Mouse (Mus musculus) midbrain, postnatal 0 days (tissue): Measurements from ENCODE around the gene Tomm20. TPM values are rescaled to one million over a fixed set of nuclear protein-coding genes. Genes with fewer than 3 reads are reported as not detected.

ENCODE experiments used
- ATAC-seq: fragments of 200-750 bp; cut with Nextera tagmentation; 2 replicates; pipeline ENCODE4 v1.8.0; 2017; ENCODE audit warnings: moderate number of reproducible peaks, mild to moderate bottlenecking, moderate TSS enrichment, moderate library complexity; ENCODE audit not compliant: low FRiP score
- DNase-seq: peaks from one replicate; pipeline ENCODE4 v3.0.0-alpha.2; 2015; ENCODE audit warnings: low spot score
- H3K27ac ChIP-seq: fragments of 300-500 bp; sonication (generic); 2 replicates; pipeline ENCODE4 v1.5.1; 2014; ENCODE audit warnings: low read depth, mild to moderate bottlenecking, low read length, mixed read lengths
- H3K27me3 ChIP-seq: fragments of 300-500 bp; sonication (generic); 2 replicates; pipeline ENCODE4 v1.6.1; 2014; ENCODE audit warnings: low read length, control low read depth, mixed read lengths; ENCODE audit not compliant: insufficient read depth
- H3K36me3 ChIP-seq: fragments of 300-500 bp; sonication (generic); 2 replicates; pipeline ENCODE4 v1.6.1; 2014; ENCODE audit warnings: low read length, control low read depth, mixed read lengths; ENCODE audit not compliant: insufficient read depth
- H3K4me1 ChIP-seq: fragments of 300-500 bp; sonication (generic); 2 replicates; pipeline ENCODE4 v1.6.1; 2014; ENCODE audit warnings: mild to moderate bottlenecking, control low read depth, antibody characterized with exemption, low read length, mixed read lengths; ENCODE audit not compliant: insufficient read depth
- H3K4me2 ChIP-seq: fragments of 300-500 bp; sonication (generic); 2 replicates; pipeline ENCODE4 v1.6.1; 2014; ENCODE audit warnings: low read depth, mild to moderate bottlenecking, low read length, mixed read lengths; ENCODE audit not compliant: poor library complexity, severe bottlenecking
- H3K4me3 ChIP-seq: fragments of 300-500 bp; sonication (generic); 2 replicates; pipeline ENCODE4 v1.5.1; 2014; ENCODE audit warnings: low read depth, mild to moderate bottlenecking, low read length, moderate library complexity
- H3K9ac ChIP-seq: fragments of 300-500 bp; sonication (generic); replicated peaks from 2 replicates; pipeline ENCODE4 v1.6.1; 2014; ENCODE audit warnings: mild to moderate bottlenecking, low read length, moderate library complexity, mixed read lengths; ENCODE audit not compliant: poor library complexity, severe bottlenecking
- H3K9me3 ChIP-seq: fragments of 300-500 bp; sonication (generic); 2 replicates; pipeline ENCODE4 v1.6.1; 2016; ENCODE audit warnings: low read length, control low read depth
- CTCF ChIP-seq: IDR thresholded peaks from 2 replicates; pipeline ENCODE4 v1.5.1; 2016; ENCODE audit warnings: antibody characterized with exemption, mild to moderate bottlenecking
- WGBS: fragments of 180-500 bp; shearing (Covaris S2); extraction: QIAGEN DNeasy Blood & Tissue Kit; methylation state at CpG from one replicate; pipeline ENCODE4 v1.1.7; 2014; 5-methylcytosine and 5-hydroxymethylcytosine counted together
- polyA plus RNA-seq: library from polyadenylated mRNA; unstranded; fragments of >200 nt; fragmentation: Nextera tagmentation; extraction: Ambion mirVana; gene quantifications from 2 replicates; pipeline ENCODE4 v1.2.1, GENCODE M21; 2015
- total RNA-seq: library from RNA; depleted of rRNA; stranded (reverse); fragments of >200 nt; gene quantifications from 2 replicates; pipeline ENCODE4 v1.2.3, GENCODE M21; 2014

Tomm20 gene
- total and polyA plus RNA-seq, 2 experiments from 2014 or later, result 149 to 236 TPM

DNA sequence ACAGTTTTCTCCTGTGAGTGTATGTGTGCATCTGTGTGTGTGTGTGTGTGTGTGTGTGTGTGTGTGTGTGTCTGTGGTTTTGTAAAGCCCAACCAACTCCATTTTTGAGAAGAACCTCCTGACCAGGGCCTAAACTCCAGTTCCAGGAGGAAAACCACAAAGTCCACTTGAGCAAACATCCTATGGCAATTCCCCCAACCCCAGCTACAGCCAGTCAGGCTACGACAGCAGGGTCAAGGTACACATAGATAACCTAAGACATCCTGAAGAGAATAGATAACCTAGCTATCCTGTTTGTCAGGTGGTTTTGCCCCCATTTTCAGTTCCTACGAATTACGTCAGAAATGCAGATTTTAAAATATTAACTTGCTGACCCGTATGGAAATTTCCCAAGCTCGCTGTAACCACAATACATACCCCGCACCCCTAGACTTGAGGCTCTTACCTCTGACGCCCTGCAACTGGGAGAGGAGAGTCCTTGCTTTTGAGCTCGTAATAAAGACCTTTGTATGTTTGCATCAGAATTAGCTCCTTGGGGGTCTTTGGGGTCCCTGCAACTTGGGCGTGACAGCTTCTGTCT, 28.1 kb upstream of the Tomm20 start:
- Histone ChIP-seq H3K4me3 (no peak overlapping the region), H3K9ac (no peak overlapping the region), H3K27me3 (peaks cover 8% of the 10 kb centered on the region), H3K4me2 (no peak overlapping the region), H3K27ac (no peak overlapping the region), H3K4me1 (0 out of 2 replicates have a peak, but pooled peaks cover 4% of the 10 kb centered on the region), H3K9me3 (no peaks in the 10 kb centered on the region), H3K36me3 (0 out of 2 replicates have a peak, but pooled peaks cover 3% of the 10 kb centered on the region)
- 73% methylated on average over 9 of the region's 9 CpGs for WGBS
- DNase-seq (no peak), ATAC-seq (no peak)
- no peak for TF ChIP-seq CTCF

DNA sequence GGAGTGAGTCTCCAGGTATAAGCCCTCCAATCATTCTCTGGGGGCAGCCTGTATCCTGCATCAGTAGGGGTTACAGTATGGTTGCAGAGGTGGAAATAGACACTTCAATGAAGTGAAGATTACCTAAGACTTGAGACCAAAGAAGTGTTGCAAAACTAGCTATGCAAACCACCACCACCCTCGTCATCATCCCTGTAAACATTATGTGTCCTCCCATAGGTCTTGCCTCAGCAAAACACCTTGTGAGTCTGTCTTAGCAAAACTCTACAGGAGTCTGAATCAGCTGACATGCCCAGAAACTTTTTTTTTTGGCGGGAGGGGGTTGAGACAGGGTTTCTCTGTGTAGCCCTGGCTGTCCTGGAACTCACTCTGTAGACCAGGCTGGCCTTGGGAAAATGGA, 27.0 kb upstream of the Tomm20 start:
- no peak for TF ChIP-seq CTCF
- Histone ChIP-seq H3K36me3 (0 out of 2 replicates have a peak, but pooled peaks cover 6% of the 10 kb centered on the region), H3K4me2 (no peak overlapping the region), H3K27me3 (peaks cover 1% of the 10 kb centered on the region; the same call in 1 of the 2 replicates), H3K9ac (no peak overlapping the region), H3K4me3 (no peak overlapping the region), H3K4me1 (0 out of 2 replicates have a peak, but pooled peaks cover 4% of the 10 kb centered on the region), H3K27ac (no peak overlapping the region), H3K9me3 (no peaks in the 10 kb centered on the region)
- no peak for ATAC-seq
- DNase-seq, result no peak
- 70% methylated on average over 2 of the region's 2 CpGs for WGBS

DNA sequence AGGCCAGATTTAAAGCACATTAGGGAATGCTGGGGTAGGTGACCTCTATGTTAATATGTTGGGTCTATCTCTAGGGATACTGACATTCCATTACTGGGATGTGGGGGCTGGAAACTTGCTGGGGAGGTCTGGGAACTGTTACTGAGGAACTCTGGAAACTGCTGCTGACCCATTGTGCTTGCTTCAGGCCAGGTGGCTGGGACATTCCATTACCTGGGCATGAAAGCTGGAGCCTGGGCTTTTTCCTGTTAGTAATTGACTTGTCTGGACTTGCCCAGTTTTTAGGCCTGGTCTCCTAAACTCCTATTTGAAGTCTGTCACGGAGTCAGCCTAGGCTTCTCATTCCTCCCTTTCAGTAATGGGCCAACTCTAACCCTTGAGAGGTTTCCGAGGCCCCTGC, 26.5 kb upstream of the Tomm20 start:
- H3K9me3 ChIP-seq, result no peaks in the 10 kb centered on the region
- WGBS, result 88% methylated on average over 2 of the region's 2 CpGs
- DNase-seq (no peak), ATAC-seq (no peak)
- 0 out of 2 replicates have a peak, but pooled peaks cover 9% of the 10 kb centered on the region for H3K36me3 ChIP-seq
- no peak for TF ChIP-seq CTCF
- H3K4me3 ChIP-seq, result no peak overlapping the region
- H3K4me2 ChIP-seq, result no peak overlapping the region
- H3K4me1 ChIP-seq, result 0 out of 2 replicates have a peak, but pooled peaks cover 4% of the 10 kb centered on the region
- no peak overlapping the region for H3K9ac ChIP-seq
- H3K27ac ChIP-seq, result no peak overlapping the region
- H3K27me3 ChIP-seq, result no peaks in the 10 kb centered on the region

DNA sequence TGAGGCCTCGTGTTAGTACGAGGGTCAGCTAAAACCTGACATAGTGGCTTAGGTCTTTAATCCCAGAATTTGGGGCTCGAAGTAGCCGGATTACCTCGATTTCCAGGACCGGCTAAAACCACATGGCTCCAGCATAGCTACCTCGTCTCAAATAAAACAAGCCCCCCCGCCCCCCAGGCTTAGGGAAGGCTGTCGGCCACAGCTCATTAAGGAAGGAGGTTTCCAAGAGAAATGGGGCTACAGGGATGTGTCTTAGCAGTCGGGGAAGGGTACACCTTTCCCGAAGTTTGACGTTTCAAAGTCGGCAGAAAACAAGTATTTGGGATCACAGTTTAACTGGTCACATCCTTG, 25.6 kb upstream of the Tomm20 start:
- TF ChIP-seq CTCF, result no peak
- WGBS, result 17% methylated on average over 13 of the region's 13 CpGs

DNA sequence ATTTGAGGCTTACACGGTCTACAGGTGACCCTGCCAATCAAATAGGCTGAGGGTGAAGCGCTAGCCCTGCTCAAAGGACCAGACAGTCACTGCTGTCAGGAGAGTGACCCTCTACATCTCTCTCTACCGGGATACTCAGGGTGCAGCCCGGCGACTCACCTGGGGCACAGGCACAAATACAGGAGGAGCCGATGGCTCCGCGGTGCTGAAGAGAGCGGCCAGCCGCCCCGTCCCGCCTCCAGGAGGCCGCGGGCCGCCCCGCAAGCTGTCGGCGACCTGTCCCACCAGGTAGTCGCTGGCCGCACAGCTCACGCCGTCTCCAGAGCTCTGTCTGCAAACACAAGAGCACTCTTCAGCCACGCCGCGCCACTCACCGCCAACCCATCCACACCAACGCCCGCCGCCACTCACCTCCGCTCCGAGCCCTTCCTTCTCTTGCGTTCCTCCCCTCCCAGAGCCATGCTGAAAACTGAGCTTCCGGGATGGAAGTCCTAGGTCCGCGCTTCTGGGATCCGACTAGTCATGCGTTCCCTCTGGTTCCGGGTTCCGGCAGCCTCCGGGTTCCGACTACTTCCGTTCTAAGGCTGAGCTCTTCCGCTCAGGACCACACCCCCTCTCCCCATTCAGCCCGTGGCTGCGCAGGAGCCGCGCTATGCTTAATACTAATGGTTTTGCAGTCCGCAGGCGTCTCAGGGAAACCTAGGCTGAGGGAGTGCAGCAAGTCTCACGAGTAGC, 25.1 kb upstream of the Tomm20 start, which contains the start of gene Rbm34:
Rbm34 (minus strand) TSS at position 493 of the 735 bp plus-strand sequence.
- no peak for TF ChIP-seq CTCF
- Histone ChIP-seq H3K36me3 (peaks cover 17% of the 10 kb centered on the region; the same call in 1 of the 2 replicates), H3K4me3 (peak within 1 kb of the TSS; percentile 94), H3K9me3 (no peaks in the 10 kb centered on the region), H3K27ac (peak within 1 kb of the TSS; percentile 90), H3K4me1 (0 out of 2 replicates have a peak, but pooled peaks cover 4% of the 10 kb centered on the region), H3K4me2 (peak within 1 kb of the TSS; percentile 71), H3K9ac (peak within 1 kb of the TSS; percentile 77), H3K27me3 (no peaks in the 10 kb centered on the region)
- ATAC-seq (peak; percentile 97), DNase-seq (peak; percentile 97)
- under 1% methylated on average over 48 of the region's 50 CpGs for WGBS

More for the DNA sequence above, 25.6 kb upstream of the Tomm20 start:
- H3K4me1 ChIP-seq, result 0 out of 2 replicates have a peak, but pooled peaks cover 4% of the 10 kb centered on the region
- peak overlapping the region; percentile 90 for H3K27ac ChIP-seq
- no peaks in the 10 kb centered on the region for H3K27me3 ChIP-seq
- peaks cover 15% of the 10 kb centered on the region; the same call in 1 of the 2 replicates for H3K36me3 ChIP-seq
- ATAC-seq (no peak), DNase-seq (no peak)
- H3K4me2 ChIP-seq, result peak overlapping the region; percentile 71
- H3K4me3 ChIP-seq, result peak overlapping the region; percentile 94
- H3K9ac ChIP-seq, result peak overlapping the region; percentile 77
- no peaks in the 10 kb centered on the region for H3K9me3 ChIP-seq

DNA sequence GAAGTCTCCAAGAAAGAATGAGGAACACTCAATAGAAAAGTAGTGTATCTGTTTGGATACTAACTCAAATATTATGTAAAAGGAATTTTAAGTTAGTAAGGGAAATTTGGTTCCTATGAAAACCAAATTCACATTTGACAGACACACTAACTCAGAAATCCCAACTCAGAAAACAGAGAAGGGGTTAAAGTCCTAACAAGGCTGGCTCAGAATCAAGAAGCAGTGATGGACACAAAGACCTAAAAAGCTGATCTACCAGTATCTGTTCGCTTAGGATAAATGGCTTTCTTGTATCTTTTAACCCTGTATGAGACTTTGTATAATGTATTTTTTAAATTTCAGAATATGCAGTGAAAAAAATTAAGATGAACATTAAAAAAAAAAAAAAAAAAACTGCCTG, 23.9 kb upstream of the Tomm20 start:
- no peak overlapping the region for H3K9ac ChIP-seq
- no peak for TF ChIP-seq CTCF
- H3K27ac ChIP-seq, result no peak overlapping the region
- 0 out of 2 replicates have a peak, but pooled peaks cover 4% of the 10 kb centered on the region for H3K4me1 ChIP-seq
- no peak overlapping the region for H3K4me3 ChIP-seq
- no peaks in the 10 kb centered on the region for H3K27me3 ChIP-seq
- H3K9me3 ChIP-seq, result no peaks in the 10 kb centered on the region
- no peak overlapping the region for H3K4me2 ChIP-seq
- 89% methylated on average over 1 of the region's 1 CpGs for WGBS
- H3K36me3 ChIP-seq, result peaks cover 23% of the 10 kb centered on the region; the same call in 1 of the 2 replicates
- no peak for DNase-seq
- ATAC-seq, result no peak
